Mouse (Mus musculus) hindbrain, embryonic 13.5 days (tissue): ENCODE results near the gene Olfr816. TPM values are rescaled to one million over a fixed set of nuclear protein-coding genes. Genes with fewer than 3 reads are reported as not detected.
"Not testable (repeated sequence)": the region's sequence is repeated elsewhere in the genome, so short reads cannot be mapped to it uniquely, and the experiment has no call there.

Experiments
- ATAC-seq: fragments of 200-750 bp; cut with Nextera tagmentation; 2 replicates; pipeline ENCODE4 v1.8.0; 2017; ENCODE audit warnings: moderate TSS enrichment; ENCODE audit not compliant: low FRiP score
- H3K27ac ChIP-seq: fragments of 300-500 bp; sonication (generic); 2 replicates; pipeline ENCODE4 v1.5.1; 2015; ENCODE audit warnings: inconsistent platforms, mild to moderate bottlenecking, moderate library complexity
- H3K27me3 ChIP-seq: fragments of 300-500 bp; sonication (generic); 2 replicates; pipeline ENCODE4 v1.6.1; 2015; ENCODE audit warnings: mild to moderate bottlenecking, inconsistent platforms
- H3K36me3 ChIP-seq: fragments of 300-500 bp; sonication (generic); 2 replicates; pipeline ENCODE4 v1.6.1; 2015; ENCODE audit warnings: mild to moderate bottlenecking, inconsistent platforms
- H3K4me1 ChIP-seq: fragments of 300-500 bp; sonication (generic); replicated peaks from 2 replicates; pipeline ENCODE4 v1.6.1; 2015; ENCODE audit warnings: inconsistent platforms
- H3K4me2 ChIP-seq: fragments of 300-500 bp; sonication (generic); 2 replicates; pipeline ENCODE4 v1.6.1; 2015; ENCODE audit warnings: inconsistent platforms, mild to moderate bottlenecking, moderate library complexity
- H3K4me3 ChIP-seq: fragments of 300-500 bp; sonication (generic); 2 replicates; pipeline ENCODE4 v1.5.1; 2015; ENCODE audit warnings: mild to moderate bottlenecking, inconsistent platforms
- H3K9ac ChIP-seq: fragments of 300-500 bp; sonication (generic); 2 replicates; pipeline ENCODE4 v1.6.1; 2015; ENCODE audit warnings: mild to moderate bottlenecking, inconsistent platforms
- H3K9me3 ChIP-seq: fragments of 300-500 bp; sonication (generic); 2 replicates; pipeline ENCODE4 v1.6.1; 2016; ENCODE audit warnings: inconsistent platforms
- WGBS: fragments of 180-500 bp; shearing (Covaris S2); methylation state at CpG from one replicate; pipeline ENCODE4 v1.1.7; 2015; 5-methylcytosine and 5-hydroxymethylcytosine counted together
- polyA plus RNA-seq: library from polyadenylated mRNA; unstranded; fragments of >200 nt; fragmentation: Nextera tagmentation; extraction: Ambion mirVana; gene quantifications from 2 replicates; pipeline ENCODE4 v1.2.1, GENCODE M21; 2015

Olfr816 gene
- not detected in 2 replicates for polyA plus RNA-seq

DNA sequence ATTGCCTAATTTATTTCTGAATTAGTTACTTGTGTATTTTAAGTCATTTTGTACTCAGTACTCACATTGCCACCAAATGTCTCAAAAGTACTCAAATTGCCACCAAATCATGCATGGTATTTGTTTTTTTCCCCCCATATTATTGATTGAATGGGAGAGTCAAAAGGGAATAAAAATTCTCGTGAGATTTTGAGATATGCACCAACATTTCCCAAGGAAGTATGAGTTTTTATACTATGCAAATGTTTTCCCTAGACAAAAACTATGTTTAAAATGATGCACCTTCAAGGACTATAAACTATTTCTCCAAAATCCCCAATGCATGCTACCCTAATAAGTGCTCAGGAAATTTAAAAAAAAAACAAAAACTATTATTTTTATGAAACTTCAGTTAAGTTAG, at the start of gene Olfr816:
TSS of gene Olfr816 (minus strand) at position 101 of the 400 bp plus-strand sequence.
- Histone ChIP-seq H3K4me3 (no peak within 1 kb of the TSS), H3K4me1 (no peaks in the 10 kb centered on the region), H3K27me3 (no peaks in the 10 kb centered on the region), H3K4me2 (no peak within 1 kb of the TSS), H3K27ac (no peak within 1 kb of the TSS), H3K9ac (no peak within 1 kb of the TSS), H3K36me3 (no peaks in the 10 kb centered on the region), H3K9me3 (no peaks in the 10 kb centered on the region)
- 72% methylated on average over 1 of the region's 1 CpGs for WGBS
- no peak for ATAC-seq

DNA sequence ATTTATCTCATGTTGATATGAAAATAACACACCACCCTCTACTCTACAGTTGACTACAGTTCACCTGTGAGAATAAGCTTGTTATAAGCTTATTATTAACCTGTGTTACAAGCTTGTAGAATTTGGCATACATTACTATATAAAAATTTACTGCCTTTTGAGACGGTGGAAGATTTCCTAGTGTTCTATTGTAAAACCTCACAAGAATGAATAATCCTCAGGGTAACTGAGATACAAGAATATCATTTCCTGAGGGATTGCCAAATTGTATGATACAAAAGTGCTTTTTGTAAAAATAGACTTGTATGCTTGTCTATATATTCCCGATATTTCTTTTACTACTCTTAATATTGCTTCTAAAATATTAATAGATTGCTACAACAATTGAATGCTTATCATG, 33.6 kb upstream of the Olfr816 start, which contains the start of gene Olfr818:
TSS of gene Olfr818 (minus strand) at position 101 of the 400 bp plus-strand sequence.
- Histone ChIP-seq H3K27me3 (no peaks in the 10 kb centered on the region), H3K4me2 (no peak within 1 kb of the TSS), H3K27ac (no peak within 1 kb of the TSS), H3K4me1 (no peaks in the 10 kb centered on the region), H3K4me3 (no peak within 1 kb of the TSS), H3K9ac (no peak within 1 kb of the TSS), H3K36me3 (no peaks in the 10 kb centered on the region), H3K9me3 (no peaks in the 10 kb centered on the region)
- 91% methylated on average over 2 of the region's 2 CpGs for WGBS
- ATAC-seq: no peak

GRCm38 (mm10) chr10:129905767-129906166, 9.6 kb downstream of the Olfr816 start, which contains the start of gene Olfr815:
Olfr815 (minus strand) TSS chr10:129905867.
- not testable (repeated sequence) for H3K36me3 ChIP-seq, H3K27ac ChIP-seq, ATAC-seq, H3K27me3 ChIP-seq, H3K9ac ChIP-seq, H3K4me1 ChIP-seq, H3K9me3 ChIP-seq, H3K4me3 ChIP-seq, H3K4me2 ChIP-seq
- 71% methylated on average over 1 of the region's 1 CpGs for WGBS

DNA sequence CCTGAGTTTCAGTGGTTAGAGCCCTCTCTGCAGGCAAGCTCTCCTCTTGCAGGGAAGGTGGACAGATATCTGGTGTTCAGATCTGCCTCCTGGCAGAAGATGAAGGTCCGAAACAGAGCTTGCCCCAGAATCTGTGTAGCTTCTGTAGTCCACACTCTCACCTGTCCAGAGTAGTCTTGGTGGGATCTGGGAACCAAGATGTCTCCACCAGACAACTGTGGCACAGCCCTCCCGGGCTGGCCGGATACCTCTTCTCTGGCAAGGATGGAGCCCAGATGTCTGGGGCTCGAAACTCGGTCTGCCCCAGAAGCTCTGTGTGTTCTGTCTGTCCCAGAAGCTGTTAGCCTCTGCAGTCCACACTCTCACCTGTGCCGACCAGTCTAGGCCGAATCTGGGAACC, 29.5 kb downstream of the Olfr816 start:
- WGBS: 93% methylated on average over 7 of the region's 7 CpGs
- H3K9ac ChIP-seq: no peak overlapping the region

DNA sequence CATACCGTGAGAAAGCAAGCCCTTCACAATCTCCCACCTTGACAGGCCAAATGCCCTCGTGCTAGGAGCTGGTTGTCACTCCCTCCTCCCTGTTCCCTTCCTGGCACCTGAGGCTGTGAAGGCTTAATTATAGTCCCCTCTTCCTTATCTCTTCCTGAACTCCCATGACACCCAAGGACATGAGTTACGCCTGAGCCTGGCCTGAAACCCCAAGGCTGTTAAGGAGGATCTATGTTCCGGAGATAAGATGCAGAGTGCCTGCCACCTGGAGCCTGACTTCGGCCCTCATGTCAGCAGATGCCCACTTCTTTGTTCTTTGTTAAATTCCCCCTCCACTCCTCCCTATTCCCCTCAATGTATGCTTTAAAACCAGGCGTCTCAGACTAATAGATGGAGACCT, 29.9 kb downstream of the Olfr816 start:
- H3K27ac ChIP-seq, H3K9ac ChIP-seq, ATAC-seq, H3K36me3 ChIP-seq, H3K4me2 ChIP-seq, H3K4me3 ChIP-seq, H3K4me1 ChIP-seq, H3K9me3 ChIP-seq, H3K27me3 ChIP-seq: not testable (repeated sequence)
- WGBS: 91% methylated on average over 6 of the region's 6 CpGs

More for the DNA sequence above, 29.5 kb downstream of the Olfr816 start:
- H3K4me3 ChIP-seq: no peak overlapping the region
- no peak overlapping the region for H3K4me2 ChIP-seq
- no peaks in the 10 kb centered on the region for H3K4me1 ChIP-seq
- H3K27me3 ChIP-seq: no peaks in the 10 kb centered on the region
- no peak for ATAC-seq
- no peaks in the 10 kb centered on the region for H3K9me3 ChIP-seq
- no peaks in the 10 kb centered on the region for H3K36me3 ChIP-seq
- H3K27ac ChIP-seq: no peak overlapping the region

DNA sequence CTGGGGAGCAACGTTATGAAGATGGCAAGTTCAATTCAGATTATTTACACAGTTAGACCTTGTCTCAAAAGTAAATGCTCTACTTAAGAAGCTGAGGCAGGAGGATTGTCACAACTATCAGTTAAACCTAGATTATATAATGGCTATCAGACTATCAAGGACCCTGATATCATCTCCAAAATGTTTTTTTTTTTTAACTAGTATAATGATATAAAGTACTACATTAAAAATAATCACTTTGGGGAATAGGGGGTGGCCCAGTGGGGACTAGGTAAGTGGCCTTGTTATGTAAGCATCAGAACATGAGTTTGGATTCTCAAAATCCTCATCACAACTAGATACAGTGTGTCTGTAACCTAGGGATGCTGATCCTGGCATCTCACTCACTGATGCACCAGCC, 35.6 kb downstream of the Olfr816 start, which contains the start of gene Olfr814:
TSS of gene Olfr814 (minus strand) at position 101 of the 400 bp plus-strand sequence.
- not testable (repeated sequence) for H3K4me2 ChIP-seq, H3K9ac ChIP-seq, H3K36me3 ChIP-seq, ATAC-seq, H3K4me1 ChIP-seq, H3K27me3 ChIP-seq, H3K4me3 ChIP-seq, H3K9me3 ChIP-seq, H3K27ac ChIP-seq
- WGBS: 50% methylated on average over 1 of the region's 1 CpGs

Other genes starting within 250 kb of the Olfr816 start
- gene Olfr801, start 241.7 kb downstream of the Olfr816 start, polyA plus RNA-seq: not detected in 2 replicates
- gene Olfr802, start 227.4 kb downstream of the Olfr816 start, polyA plus RNA-seq: 0.03 TPM in 1 of 2 replicates, not detected in the other
- gene Olfr803, start 221.3 kb downstream of the Olfr816 start, polyA plus RNA-seq: not detected in 2 replicates
- gene Olfr804, start 212.4 kb downstream of the Olfr816 start, polyA plus RNA-seq: not detected in 2 replicates
- gene Olfr805, start 186.2 kb downstream of the Olfr816 start, polyA plus RNA-seq: not detected in 2 replicates
- not detected in 2 replicates for gene Olfr806, start 173.7 kb downstream of the Olfr816 start, polyA plus RNA-seq
- not detected in 2 replicates for gene Olfr807, start 157.8 kb downstream of the Olfr816 start, polyA plus RNA-seq
- gene Olfr808, start 150.1 kb downstream of the Olfr816 start, polyA plus RNA-seq: not detected in 2 replicates
- not detected in 2 replicates for gene Olfr809, start 141.0 kb downstream of the Olfr816 start, polyA plus RNA-seq
- not detected in 2 replicates for gene Olfr810, start 120.7 kb downstream of the Olfr816 start, polyA plus RNA-seq
- not detected in 2 replicates for gene Olfr811, start 111.2 kb downstream of the Olfr816 start, polyA plus RNA-seq
- gene Olfr812, start 69.5 kb downstream of the Olfr816 start, polyA plus RNA-seq: not detected in 2 replicates
- not detected in 2 replicates for gene Olfr813, start 60.2 kb downstream of the Olfr816 start, polyA plus RNA-seq
- gene Olfr814, start 35.7 kb downstream of the Olfr816 start, polyA plus RNA-seq: not detected in 2 replicates
- not detected in 2 replicates for gene Olfr815, start 9.7 kb downstream of the Olfr816 start, polyA plus RNA-seq
- gene Olfr818, start 33.5 kb upstream of the Olfr816 start, polyA plus RNA-seq: not detected in 2 replicates
- not detected in 2 replicates for gene Olfr819, start 51.7 kb upstream of the Olfr816 start, polyA plus RNA-seq
- not detected in 2 replicates for gene Olfr247, start 60.5 kb upstream of the Olfr816 start, polyA plus RNA-seq
- gene Gm10310, start 69.5 kb upstream of the Olfr816 start, polyA plus RNA-seq: not detected in 2 replicates
- not detected in 2 replicates for gene Olfr820, start 97.0 kb upstream of the Olfr816 start, polyA plus RNA-seq
- gene Olfr821, start 114.8 kb upstream of the Olfr816 start, polyA plus RNA-seq: not detected in 2 replicates
- gene Olfr822, start 155.6 kb upstream of the Olfr816 start, polyA plus RNA-seq: not detected in 2 replicates
- not detected in 2 replicates for gene Olfr823, start 199.8 kb upstream of the Olfr816 start, polyA plus RNA-seq
- not detected in 2 replicates for gene Olfr824, start 214.4 kb upstream of the Olfr816 start, polyA plus RNA-seq